Mouse (Mus musculus) embryonic facial prominence, embryonic 10.5 days (tissue): Measurements from ENCODE around the gene Vsig10. TPM values are rescaled to one million over a fixed set of nuclear protein-coding genes. Genes with fewer than 3 reads are reported as not detected.
"Not testable (repeated sequence)": the region's sequence is repeated elsewhere in the genome, so short reads cannot be mapped to it uniquely, and the experiment has no call there.

Experiments
- DNase-seq: peaks from one replicate; pipeline ENCODE4 v3.0.0-alpha.2; 2017; ENCODE audit warnings: low spot score
- H3K27ac ChIP-seq: fragments of 300-500 bp; sonication (generic); replicated peaks from 2 replicates; pipeline ENCODE4 v1.5.1; 2016; ENCODE audit warnings: mild to moderate bottlenecking
- H3K27me3 ChIP-seq: fragments of 300-500 bp; sonication (generic); replicated peaks from 2 replicates; pipeline ENCODE4 v1.6.1; 2016; ENCODE audit warnings: low read depth, mild to moderate bottlenecking; ENCODE audit not compliant: poor library complexity, severe bottlenecking
- H3K36me3 ChIP-seq: fragments of 300-500 bp; sonication (generic); replicated peaks from 2 replicates; pipeline ENCODE4 v1.6.1; 2016; ENCODE audit warnings: mild to moderate bottlenecking, moderate library complexity
- H3K4me1 ChIP-seq: fragments of 300-500 bp; sonication (generic); 2 replicates; pipeline ENCODE4 v1.6.1; 2016
- H3K4me3 ChIP-seq: fragments of 300-500 bp; sonication (generic); 2 replicates; pipeline ENCODE4 v1.5.1; 2016; ENCODE audit warnings: mild to moderate bottlenecking, moderate library complexity
- H3K9me3 ChIP-seq: fragments of 300-500 bp; sonication (generic); 2 replicates; pipeline ENCODE4 v1.6.1; 2016; ENCODE audit warnings: mild to moderate bottlenecking
- WGBS: fragments of 180-500 bp; shearing (Covaris S2); methylation state at CpG from one replicate; pipeline ENCODE4 v1.1.7; 2016; 5-methylcytosine and 5-hydroxymethylcytosine counted together
- polyA plus RNA-seq: library from polyadenylated mRNA; unstranded; fragments of >200 nt; fragmentation: Nextera tagmentation; extraction: Ambion mirVana; gene quantifications from 2 replicates; pipeline ENCODE4 v1.2.1, GENCODE M21; 2016

Gene Vsig10
- polyA plus RNA-seq, 1 experiment from 2014 or later: 4.0 TPM

GRCm38 (mm10) chr5:117374372-117375049 is 55.6 kb downstream of the Vsig10 start:
- H3K36me3 ChIP-seq: peaks cover 99% of the 10 kb centered on the region
- H3K4me3 ChIP-seq: no peak overlapping the region
- H3K27me3 ChIP-seq: no peaks in the 10 kb centered on the region
- no peak for DNase-seq
- 91% methylated on average over 7 of the region's 7 CpGs for WGBS
- H3K27ac ChIP-seq: no peak overlapping the region
- H3K9me3 ChIP-seq: no peaks in the 10 kb centered on the region
- H3K4me1 ChIP-seq: 0 out of 2 replicates have a peak, but pooled peaks cover 2% of the 10 kb centered on the region

- WGBS: 83% methylated on average over 11 of the region's 11 CpGs
- H3K36me3 ChIP-seq: peaks cover 99% of the 10 kb centered on the region
These were observed 57.5 kb downstream of the Vsig10 start for GRCm38 (mm10) chr5:117376331-117376761.

GRCm38 (mm10) chr5:117377731-117378130 is 58.8 kb downstream of the Vsig10 start:
- H3K27ac ChIP-seq, DNase-seq, H3K27me3 ChIP-seq, H3K4me1 ChIP-seq, H3K9me3 ChIP-seq, H3K4me3 ChIP-seq: not testable (repeated sequence)
- 95% methylated on average over 14 of the region's 14 CpGs for WGBS
- peaks cover 99% of the 10 kb centered on the region for H3K36me3 ChIP-seq

More at GRCm38 (mm10) chr5:117376331-117376761, 57.5 kb downstream of the Vsig10 start:
- Histone ChIP-seq H3K4me1 (0 out of 2 replicates have a peak, but pooled peaks cover 2% of the 10 kb centered on the region), H3K4me3 (no peak overlapping the region), H3K27me3 (no peaks in the 10 kb centered on the region), H3K27ac (no peak overlapping the region), H3K9me3 (no peaks in the 10 kb centered on the region)
- no peak for DNase-seq

- peaks cover 99% of the 10 kb centered on the region for H3K36me3 ChIP-seq
- no peak overlapping the region for H3K4me3 ChIP-seq
- DNase-seq: no peak
- 0 out of 2 replicates have a peak, but pooled peaks cover 2% of the 10 kb centered on the region for H3K4me1 ChIP-seq
- H3K27ac ChIP-seq: no peak overlapping the region
- no peaks in the 10 kb centered on the region for H3K9me3 ChIP-seq
- 87% methylated on average over 4 of the region's 4 CpGs for WGBS
- H3K27me3 ChIP-seq: no peaks in the 10 kb centered on the region
These were observed 61.3 kb downstream of the Vsig10 start for GRCm38 (mm10) chr5:117380199-117380598.

GRCm38 (mm10) chr5:117381785-117382184 is 62.9 kb downstream of the Vsig10 start:
- Histone ChIP-seq H3K4me3 (no peak overlapping the region), H3K27ac (no peak overlapping the region), H3K27me3 (no peaks in the 10 kb centered on the region), H3K36me3 (peaks cover 99% of the 10 kb centered on the region), H3K9me3 (no peaks in the 10 kb centered on the region), H3K4me1 (no peaks in the 10 kb centered on the region)
- DNase-seq: no peak
- WGBS: 81% methylated on average over 7 of the region's 7 CpGs

GRCm38 (mm10) chr5:117383198-117383597 is 64.3 kb downstream of the Vsig10 start:
- WGBS: 85% methylated on average over 12 of the region's 12 CpGs
- H3K36me3 ChIP-seq: peaks cover 91% of the 10 kb centered on the region

GRCm38 (mm10) chr5:117388296-117388751 is 69.4 kb downstream of the Vsig10 start:
- peaks cover 41% of the 10 kb centered on the region for H3K36me3 ChIP-seq
- WGBS: 13% methylated on average over 16 of the region's 16 CpGs
- no peaks in the 10 kb centered on the region for H3K27me3 ChIP-seq
- peak overlapping the region; percentile 91 for H3K4me3 ChIP-seq
- peak; percentile 75 for DNase-seq
- H3K4me1 ChIP-seq: peaks cover 20% of the 10 kb centered on the region
- peak overlapping the region; percentile 97 for H3K27ac ChIP-seq
- H3K9me3 ChIP-seq: 0 out of 2 replicates have a peak, but pooled peaks cover 1% of the 10 kb centered on the region

More at GRCm38 (mm10) chr5:117383198-117383597, 64.3 kb downstream of the Vsig10 start:
- Histone ChIP-seq H3K4me3 (no peak overlapping the region), H3K4me1 (peaks cover 11% of the 10 kb centered on the region), H3K27me3 (no peaks in the 10 kb centered on the region), H3K9me3 (no peaks in the 10 kb centered on the region), H3K27ac (no peak overlapping the region)
- no peak for DNase-seq

GRCm38 (mm10) chr5:117388877-117389276 is 70.0 kb downstream of the Vsig10 start, which contains the start of gene Rfc5:
Gene Rfc5 (minus strand): TSS chr5:117389047.
- H3K4me3 ChIP-seq: peak within 1 kb of the TSS; percentile 91
- under 1% methylated on average over 44 of the region's 44 CpGs for WGBS
- peak within 1 kb of the TSS; percentile 97 for H3K27ac ChIP-seq

GRCm38 (mm10) chr5:117390895-117391294 is 72.0 kb downstream of the Vsig10 start:
- DNase-seq: no peak
- Histone ChIP-seq H3K4me3 (no peak overlapping the region), H3K9me3 (0 out of 2 replicates have a peak, but pooled peaks cover 4% of the 10 kb centered on the region), H3K27ac (no peak overlapping the region), H3K4me1 (peaks cover 20% of the 10 kb centered on the region), H3K27me3 (no peaks in the 10 kb centered on the region), H3K36me3 (peaks cover 15% of the 10 kb centered on the region)
- 98% methylated on average over 1 of the region's 1 CpGs for WGBS

More at GRCm38 (mm10) chr5:117388877-117389276, 70.0 kb downstream of the Vsig10 start, which contains the start of gene Rfc5:
- Histone ChIP-seq H3K9me3 (0 out of 2 replicates have a peak, but pooled peaks cover 4% of the 10 kb centered on the region), H3K4me1 (peaks cover 20% of the 10 kb centered on the region), H3K36me3 (peaks cover 35% of the 10 kb centered on the region), H3K27me3 (no peaks in the 10 kb centered on the region)
- peak; percentile 98 for DNase-seq

- H3K27ac ChIP-seq: no peak overlapping the region
- H3K4me3 ChIP-seq: no peak overlapping the region
- H3K9me3 ChIP-seq: 0 out of 2 replicates have a peak, but pooled peaks cover 4% of the 10 kb centered on the region
- H3K36me3 ChIP-seq: no peaks in the 10 kb centered on the region
- no peak for DNase-seq
- no peaks in the 10 kb centered on the region for H3K27me3 ChIP-seq
- H3K4me1 ChIP-seq: peaks cover 10% of the 10 kb centered on the region
- WGBS: 91% methylated on average over 5 of the region's 5 CpGs
These were observed 77.0 kb downstream of the Vsig10 start for GRCm38 (mm10) chr5:117395834-117396233.

GRCm38 (mm10) chr5:117396596-117397014 is 77.7 kb downstream of the Vsig10 start:
- H3K9me3 ChIP-seq: 0 out of 2 replicates have a peak, but pooled peaks cover 4% of the 10 kb centered on the region
- no peak overlapping the region for H3K27ac ChIP-seq
- no peaks in the 10 kb centered on the region for H3K36me3 ChIP-seq
- no peak overlapping the region for H3K4me3 ChIP-seq
- DNase-seq: no peak
- no peaks in the 10 kb centered on the region for H3K27me3 ChIP-seq
- 69% methylated on average over 6 of the region's 6 CpGs for WGBS
- H3K4me1 ChIP-seq: peaks cover 10% of the 10 kb centered on the region

- DNase-seq: no peak
- Histone ChIP-seq H3K4me3 (no peak overlapping the region), H3K27me3 (no peaks in the 10 kb centered on the region), H3K4me1 (peaks cover 10% of the 10 kb centered on the region), H3K36me3 (no peaks in the 10 kb centered on the region), H3K9me3 (0 out of 2 replicates have a peak, but pooled peaks cover 4% of the 10 kb centered on the region), H3K27ac (no peak overlapping the region)
- WGBS: 85% methylated on average over 6 of the region's 6 CpGs
These were observed 78.5 kb downstream of the Vsig10 start for GRCm38 (mm10) chr5:117397371-117397770.
